Mouse (Mus musculus): ENCODE measurements at regions not wholly inside any gene's neighbourhood (a gene's known extent, or its start where the extent isn't known, plus 50 kb on each side); places are given as distances from the start of the nearest gene placed in this dataset.

- no peak for DNase-seq (ENCODE audit: low read depth, low spot score)
Measured at GRCm38 (mm10) chr11:27280791-27281190, 687.0 kb upstream of the Vrk2 start.

- DNase-seq (ENCODE audit: low read depth, low spot score) = peak; percentile 69
Measured at GRCm38 (mm10) chr11:27264253-27264652, 670.5 kb upstream of the Vrk2 start.

- no peak for DNase-seq (ENCODE audit: low read depth, low spot score)
Measured at GRCm38 (mm10) chr11:27258521-27258920, 664.7 kb upstream of the Vrk2 start.

- no peak for DNase-seq (ENCODE audit: low read depth, low spot score)
Measured at GRCm38 (mm10) chr11:27235884-27236283, 642.1 kb upstream of the Vrk2 start.

GRCm38 (mm10) chr11:27226454-27226853 is 632.7 kb upstream of the Vrk2 start:
- no peak for DNase-seq (ENCODE audit: low read depth, low spot score)

DNA sequence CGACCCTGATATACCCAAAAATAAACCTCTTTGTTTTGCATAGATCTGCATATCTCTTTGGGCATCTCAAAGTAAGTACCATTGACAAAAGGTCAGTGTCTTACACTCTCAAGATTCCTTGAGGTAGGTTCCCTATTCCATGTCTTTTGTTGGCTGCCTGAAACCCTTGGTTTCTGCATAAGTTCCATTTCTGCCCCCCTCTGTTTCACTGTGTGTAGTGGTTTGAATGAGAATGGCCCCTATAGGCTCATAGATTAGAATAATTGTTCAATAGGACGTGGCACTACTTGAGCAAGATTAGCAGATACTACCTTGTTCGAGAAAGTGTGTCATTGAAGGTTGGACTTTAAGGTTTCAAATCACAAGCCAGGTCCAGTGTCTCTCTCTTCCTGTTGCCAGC is 628.6 kb upstream of the Vrk2 start:
- no peak for DNase-seq (ENCODE audit: low read depth, low spot score)

DNA sequence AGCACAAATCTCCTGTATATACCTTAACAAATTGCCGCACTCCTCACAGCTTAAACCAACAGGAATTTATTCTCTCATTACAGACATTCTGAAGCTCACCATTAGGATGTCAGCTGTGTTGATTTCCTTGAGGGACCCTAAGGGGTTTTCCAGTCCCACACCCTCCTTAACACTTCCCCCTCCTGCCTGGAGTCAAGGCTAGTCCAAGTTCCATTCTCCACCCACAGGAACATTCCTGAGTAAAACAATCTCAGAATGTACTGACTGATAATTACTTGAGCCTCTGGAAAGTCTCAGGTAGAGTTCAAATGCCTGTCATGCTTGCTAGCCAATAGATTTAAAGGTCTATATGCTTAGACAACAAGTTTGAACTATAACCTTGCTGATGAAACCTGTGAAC is 628.2 kb upstream of the Vrk2 start:
- no peak for DNase-seq (ENCODE audit: low read depth, low spot score)

GRCm38 (mm10) chr11:27219715-27220699 is 626.2 kb upstream of the Vrk2 start:
- DNase-seq (ENCODE audit: low read depth, low spot score) = peak; percentile 13

- DNase-seq (ENCODE audit: low read depth, low spot score) = no peak
Measured at GRCm38 (mm10) chr11:27215752-27216151, 622.0 kb upstream of the Vrk2 start.

DNA sequence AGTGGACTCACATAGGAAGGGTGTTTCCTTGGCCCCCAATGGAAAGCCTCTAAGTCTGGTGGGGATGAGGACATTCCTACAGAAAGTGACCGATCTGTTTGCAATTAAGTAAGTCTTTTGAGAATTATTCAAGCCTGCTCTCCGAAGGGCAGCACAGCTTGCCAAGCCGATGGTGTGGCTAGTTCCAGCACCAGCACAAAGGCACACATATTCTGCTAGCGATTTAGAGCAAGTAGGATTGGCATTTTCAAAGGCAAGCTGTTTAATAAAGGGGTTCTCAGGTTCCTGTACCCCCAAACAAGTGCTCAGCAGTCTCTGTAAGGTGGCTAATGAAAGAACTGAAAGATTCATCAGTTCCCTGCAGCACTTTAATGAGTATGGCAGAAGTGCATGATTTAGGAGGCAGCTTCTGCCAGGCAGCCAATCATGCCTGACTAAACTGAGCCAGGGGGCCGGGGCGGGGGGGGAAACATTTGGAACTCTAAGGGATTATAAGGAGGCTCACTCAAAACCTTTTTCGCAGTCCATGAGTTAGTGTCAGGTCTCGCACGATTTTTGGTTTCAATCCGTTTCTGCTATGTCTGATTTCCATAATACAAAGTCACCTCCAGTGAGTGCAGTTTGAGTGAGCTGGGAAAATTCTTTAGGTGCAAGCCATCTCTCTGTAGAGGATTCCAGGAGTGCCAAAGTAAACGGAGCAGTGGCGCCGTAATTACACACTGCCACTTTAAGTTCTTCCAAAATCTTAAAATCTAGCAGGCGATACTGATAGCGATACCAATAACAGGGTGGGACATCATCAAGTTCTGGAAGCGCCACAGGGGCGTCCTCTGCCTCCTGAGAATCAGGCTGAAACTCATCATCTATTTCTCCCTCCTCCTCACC is 609.8 kb upstream of the Vrk2 start:
- DNase-seq (ENCODE audit: low read depth, low spot score) = no peak

DNA sequence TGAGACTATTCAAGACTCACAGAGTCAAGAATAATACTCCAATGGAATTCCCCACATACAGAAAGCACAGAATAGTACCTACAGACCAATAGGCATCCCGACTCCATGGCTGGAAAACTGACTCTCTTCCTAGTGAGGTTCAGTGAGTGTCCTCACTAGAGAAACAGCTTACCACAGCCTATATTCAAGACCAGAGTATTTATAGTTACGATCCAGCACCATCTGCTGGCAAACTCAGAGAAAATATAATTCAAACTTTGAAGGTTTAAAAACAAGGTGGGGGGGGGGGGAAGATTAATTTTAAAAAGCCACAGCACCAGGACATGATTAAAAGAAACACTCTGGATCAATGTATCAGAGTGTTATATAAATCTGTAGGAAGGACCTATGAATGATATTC is 590.2 kb upstream of the Vrk2 start:
- DNase-seq (ENCODE audit: low read depth, low spot score) = no peak

GRCm38 (mm10) chr11:27183422-27183821 is 589.6 kb upstream of the Vrk2 start:
- no peak for DNase-seq (ENCODE audit: low read depth, low spot score)

- DNase-seq (ENCODE audit: low read depth, low spot score) = no peak
Measured at GRCm38 (mm10) chr11:27160411-27160810, 566.6 kb upstream of the Vrk2 start.
